Mouse (Mus musculus) lung, embryonic 16.5 days (tissue): ENCODE data around the gene Hivep3. TPM values are rescaled to one million over a fixed set of nuclear protein-coding genes. Genes with fewer than 3 reads are reported as not detected.
A peak's percentile ranks its signal among the peaks of the same experiment; 100 is the strongest.

Experiments used
- ATAC-seq: fragments of 200-750 bp; cut with Nextera tagmentation; 2 replicates; pipeline ENCODE4 v1.8.0; 2017; ENCODE audit warnings: low read depth, mild to moderate bottlenecking, moderate library complexity
- H3K27ac ChIP-seq: fragments of 300-500 bp; sonication (generic); 2 replicates; pipeline ENCODE4 v1.5.1; 2014; ENCODE audit warnings: mild to moderate bottlenecking, control low read depth, low read length
- H3K27me3 ChIP-seq: fragments of 300-500 bp; sonication (generic); 2 replicates; pipeline ENCODE4 v1.6.1; 2014; ENCODE audit warnings: low read depth, low read length, mixed read lengths; ENCODE audit not compliant: control insufficient read depth, insufficient read depth
- H3K36me3 ChIP-seq: fragments of 300-500 bp; sonication (generic); 2 replicates; pipeline ENCODE4 v1.6.1; 2014; ENCODE audit warnings: low read length; ENCODE audit not compliant: control insufficient read depth, insufficient read depth
- H3K4me1 ChIP-seq: fragments of 300-500 bp; sonication (generic); replicated peaks from 2 replicates; pipeline ENCODE4 v1.6.1; 2014; ENCODE audit warnings: low read length, mixed read lengths; ENCODE audit not compliant: control insufficient read depth, insufficient read depth
- H3K4me2 ChIP-seq: fragments of 300-500 bp; sonication (generic); 2 replicates; pipeline ENCODE4 v1.6.1; 2014; ENCODE audit warnings: low read depth, low read length, control low read depth
- H3K4me3 ChIP-seq: fragments of 300-500 bp; sonication (generic); 2 replicates; pipeline ENCODE4 v1.5.1; 2014; ENCODE audit warnings: mild to moderate bottlenecking, low read length, control low read depth
- H3K9ac ChIP-seq: fragments of 300-500 bp; sonication (generic); 2 replicates; pipeline ENCODE4 v1.6.1; 2014; ENCODE audit warnings: low read length, control low read depth
- H3K9me3 ChIP-seq: fragments of 300-500 bp; sonication (generic); 2 replicates; pipeline ENCODE4 v1.6.1; 2016; ENCODE audit warnings: low read length; ENCODE audit not compliant: control insufficient read depth
- WGBS: fragments of 180-500 bp; shearing (Covaris S2); extraction: QIAGEN DNeasy Blood & Tissue Kit; methylation state at CpG from one replicate; pipeline ENCODE4 v1.1.7; 2014; 5-methylcytosine and 5-hydroxymethylcytosine counted together
- polyA plus RNA-seq: library from polyadenylated mRNA; unstranded; fragments of >200 nt; fragmentation: Nextera tagmentation; extraction: Ambion mirVana; gene quantifications from 2 replicates; pipeline ENCODE4 v1.2.1, GENCODE M21; 2015

Gene Hivep3
- polyA plus RNA-seq, 1 experiment from 2014 or later, result 30.3 TPM

- no peak overlapping the region for H3K4me3 ChIP-seq
- H3K4me1 ChIP-seq, result peaks cover 2% of the 10 kb centered on the region; the same call in 1 of the 2 replicates
- ATAC-seq, result no peak
- H3K27me3 ChIP-seq, result no peaks in the 10 kb centered on the region
- no peaks in the 10 kb centered on the region for H3K36me3 ChIP-seq
- no peak overlapping the region for H3K9ac ChIP-seq
- H3K27ac ChIP-seq, result no peak overlapping the region
- H3K4me2 ChIP-seq, result no peak overlapping the region
- 86% methylated on average over 10 of the region's 10 CpGs for WGBS
- no peaks in the 10 kb centered on the region for H3K9me3 ChIP-seq
These were observed 138.4 kb downstream of the Hivep3 start for GRCm38 (mm10) chr4:119871861-119872582.

GRCm38 (mm10) chr4:119873935-119874334, 140.4 kb downstream of the Hivep3 start:
- no peak overlapping the region for H3K4me3 ChIP-seq
- WGBS, result 70% methylated on average over 6 of the region's 6 CpGs
- no peak overlapping the region for H3K27ac ChIP-seq
- peaks cover 2% of the 10 kb centered on the region; the same call in 1 of the 2 replicates for H3K4me1 ChIP-seq
- H3K9ac ChIP-seq, result no peak overlapping the region
- H3K27me3 ChIP-seq, result no peaks in the 10 kb centered on the region
- H3K9me3 ChIP-seq, result no peaks in the 10 kb centered on the region
- H3K36me3 ChIP-seq, result no peaks in the 10 kb centered on the region
- no peak for ATAC-seq
- no peak overlapping the region for H3K4me2 ChIP-seq

GRCm38 (mm10) chr4:119875592-119875991, 142.0 kb downstream of the Hivep3 start:
- Histone ChIP-seq H3K4me2 (no peak overlapping the region), H3K9me3 (no peaks in the 10 kb centered on the region), H3K9ac (no peak overlapping the region), H3K27ac (0 out of 2 replicates have a peak overlapping the region, but pooled peaks have one; percentile 41), H3K4me3 (no peak overlapping the region), H3K36me3 (no peaks in the 10 kb centered on the region), H3K4me1 (peaks cover 2% of the 10 kb centered on the region; the same call in 1 of the 2 replicates), H3K27me3 (no peaks in the 10 kb centered on the region)
- no peak for ATAC-seq
- 84% methylated on average over 2 of the region's 2 CpGs for WGBS

- Histone ChIP-seq H3K27me3 (no peaks in the 10 kb centered on the region), H3K4me3 (no peak overlapping the region), H3K36me3 (no peaks in the 10 kb centered on the region), H3K4me2 (no peak overlapping the region), H3K27ac (peak overlapping the region; percentile 36), H3K9ac (no peak overlapping the region), H3K9me3 (no peaks in the 10 kb centered on the region), H3K4me1 (peaks cover 2% of the 10 kb centered on the region; the same call in 1 of the 2 replicates)
- whole genome bisulfite sequencing, result 59% methylated on average over 8 of the region's 8 CpGs
- peak; percentile 83 for ATAC-seq
These were observed 143.1 kb downstream of the Hivep3 start for GRCm38 (mm10) chr4:119876535-119877160.

- Histone ChIP-seq H3K4me3 (no peak overlapping the region), H3K36me3 (no peaks in the 10 kb centered on the region), H3K27me3 (no peaks in the 10 kb centered on the region), H3K4me2 (no peak overlapping the region), H3K9ac (no peak overlapping the region), H3K9me3 (no peaks in the 10 kb centered on the region), H3K4me1 (peaks cover 6% of the 10 kb centered on the region; the same call in 1 of the 2 replicates), H3K27ac (no peak overlapping the region)
- no peak for ATAC-seq
- WGBS, result 63% methylated on average over 5 of the region's 5 CpGs
These were observed 144.6 kb downstream of the Hivep3 start for GRCm38 (mm10) chr4:119878218-119878617.

- ATAC-seq, result no peak
- H3K27ac ChIP-seq, result no peak overlapping the region
- no peaks in the 10 kb centered on the region for H3K27me3 ChIP-seq
- 62% methylated on average over 5 of the region's 5 CpGs for WGBS
- H3K4me2 ChIP-seq, result no peak overlapping the region
- no peak overlapping the region for H3K9ac ChIP-seq
- H3K9me3 ChIP-seq, result no peaks in the 10 kb centered on the region
- peaks cover 7% of the 10 kb centered on the region; the same call in 1 of the 2 replicates for H3K4me1 ChIP-seq
- no peaks in the 10 kb centered on the region for H3K36me3 ChIP-seq
- no peak overlapping the region for H3K4me3 ChIP-seq
These were observed 146.1 kb downstream of the Hivep3 start for GRCm38 (mm10) chr4:119879671-119880070.

GRCm38 (mm10) chr4:119880270-119880669, 146.7 kb downstream of the Hivep3 start:
- H3K27me3 ChIP-seq, result no peaks in the 10 kb centered on the region
- ATAC-seq, result no peak
- no peak overlapping the region for H3K4me3 ChIP-seq
- H3K9me3 ChIP-seq, result no peaks in the 10 kb centered on the region
- peaks cover 7% of the 10 kb centered on the region; the same call in 1 of the 2 replicates for H3K4me1 ChIP-seq
- WGBS, result 85% methylated on average over 7 of the region's 7 CpGs
- no peaks in the 10 kb centered on the region for H3K36me3 ChIP-seq
- no peak overlapping the region for H3K9ac ChIP-seq
- H3K27ac ChIP-seq, result no peak overlapping the region
- no peak overlapping the region for H3K4me2 ChIP-seq

GRCm38 (mm10) chr4:119881292-119881691, 147.7 kb downstream of the Hivep3 start:
- Histone ChIP-seq H3K27me3 (no peaks in the 10 kb centered on the region), H3K4me1 (0 out of 2 replicates have a peak, but pooled peaks cover 5% of the 10 kb centered on the region), H3K36me3 (no peaks in the 10 kb centered on the region), H3K9ac (no peak overlapping the region), H3K27ac (no peak overlapping the region), H3K4me3 (no peak overlapping the region), H3K4me2 (no peak overlapping the region), H3K9me3 (no peaks in the 10 kb centered on the region)
- 76% methylated on average over 4 of the region's 4 CpGs for WGBS
- no peak for ATAC-seq

GRCm38 (mm10) chr4:119882401-119882800, 148.8 kb downstream of the Hivep3 start:
- H3K27ac ChIP-seq, result no peak overlapping the region; the same call in 1 of the 2 replicates
- peak; percentile 92 for ATAC-seq
- H3K4me1 ChIP-seq, result 0 out of 2 replicates have a peak, but pooled peaks cover 5% of the 10 kb centered on the region

More at GRCm38 (mm10) chr4:119882401-119882800, 148.8 kb downstream of the Hivep3 start:
- WGBS, result 12% methylated on average over 4 of the region's 4 CpGs
- Histone ChIP-seq H3K27me3 (no peaks in the 10 kb centered on the region), H3K9ac (no peak overlapping the region), H3K4me3 (no peak overlapping the region), H3K36me3 (no peaks in the 10 kb centered on the region), H3K9me3 (no peaks in the 10 kb centered on the region), H3K4me2 (no peak overlapping the region)
